Mouse (Mus musculus) G1E (cell line): ENCODE data around the gene Cacnb4.

Experiments
- CTCF ChIP-seq: IDR thresholded peaks from 2 replicates; pipeline ENCODE4 v1.5.1; 2012; ENCODE audit warnings: low read depth, low read length, inconsistent platforms, mixed read lengths
- TAL1 ChIP-seq: conservative IDR thresholded peaks from 2 replicates; pipeline ENCODE4 v1.6.1; 2012; ENCODE audit warnings: low read depth, low read length, inconsistent platforms, mixed read lengths

- TF ChIP-seq TAL1 (no peak), CTCF (no peak)
Measured at GRCm38 (mm10) chr2:52530521-52530920, 146.1 kb downstream of the Cacnb4 start.
